Mouse (Mus musculus) heart, adult 18-20 months (tissue): ENCODE results near the gene 4930519G04Rik. TPM values are rescaled to one million over a fixed set of nuclear protein-coding genes. Genes with fewer than 3 reads are reported as not detected.
"Not testable (repeated sequence)": the region's sequence is repeated elsewhere in the genome, so short reads cannot be mapped to it uniquely, and the experiment has no call there.

Source experiments
- DNase-seq, 2 experiments: peaks; one replicate each; pipeline ENCODE4 v3.0.0; 2021 to 2022; ENCODE audit warnings: mixed read lengths in 1 of 2
- long read RNA-seq, 2 experiments: library from polyadenylated mRNA; stranded (forward); transcript quantifications; one replicate each; pipeline ENCODE4 v2.0.0; 2021
- total RNA-seq, 2 experiments: library from RNA; stranded (reverse); gene quantifications; 2 replicates each; pipeline ENCODE4 v1.2.3; 2021

4930519G04Rik gene
- not detected for total RNA-seq
- long read RNA-seq, experiment 1: 0 reads
- long read RNA-seq, experiment 2: 0 reads

DNA sequence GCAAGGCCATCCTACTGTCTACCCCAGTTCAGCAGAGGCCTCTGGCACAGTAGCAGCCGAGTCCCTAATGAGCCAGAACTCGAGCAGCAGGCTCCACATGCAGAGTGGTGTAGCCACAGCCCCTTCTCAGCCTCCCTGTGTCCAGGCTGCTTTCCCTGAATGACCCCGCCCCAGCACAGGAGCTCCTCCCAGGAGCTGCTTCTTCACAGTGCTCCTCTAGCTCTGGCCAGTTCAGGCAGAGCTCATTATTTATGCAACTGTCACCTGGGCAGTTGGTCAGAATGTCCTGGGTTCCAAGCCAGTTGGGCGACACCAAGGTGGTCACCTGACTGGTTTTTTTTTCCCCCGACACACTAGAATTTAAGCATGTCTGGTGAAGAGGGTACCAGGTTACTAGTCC is at the start of gene 4930519G04Rik:
Gene 4930519G04Rik, plus strand, starts transcription at position 301 of the 400 bp plus-strand sequence.
- not testable (repeated sequence) for DNase-seq

DNA sequence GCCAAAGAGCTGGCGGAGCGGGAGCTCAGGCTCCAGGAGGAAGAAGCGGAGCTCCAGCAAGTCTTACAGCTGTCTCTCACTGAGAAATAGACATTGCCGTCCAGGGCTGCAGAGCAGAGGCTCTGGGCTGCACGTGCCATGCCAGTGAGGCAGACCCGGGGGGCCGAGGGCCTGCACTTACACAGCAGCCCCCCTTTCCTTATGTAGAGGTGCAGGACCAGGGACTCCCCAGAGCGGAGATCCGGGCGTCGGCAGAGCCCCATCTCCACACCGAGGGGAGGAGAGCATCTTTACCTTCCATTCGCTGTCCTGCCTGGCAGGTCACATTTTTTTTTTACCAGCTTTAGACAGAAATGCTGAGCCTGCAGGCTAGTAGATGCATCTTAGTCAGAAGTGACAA is 49.1 kb upstream of the 4930519G04Rik start:
- DNase-seq: no peak

DNA sequence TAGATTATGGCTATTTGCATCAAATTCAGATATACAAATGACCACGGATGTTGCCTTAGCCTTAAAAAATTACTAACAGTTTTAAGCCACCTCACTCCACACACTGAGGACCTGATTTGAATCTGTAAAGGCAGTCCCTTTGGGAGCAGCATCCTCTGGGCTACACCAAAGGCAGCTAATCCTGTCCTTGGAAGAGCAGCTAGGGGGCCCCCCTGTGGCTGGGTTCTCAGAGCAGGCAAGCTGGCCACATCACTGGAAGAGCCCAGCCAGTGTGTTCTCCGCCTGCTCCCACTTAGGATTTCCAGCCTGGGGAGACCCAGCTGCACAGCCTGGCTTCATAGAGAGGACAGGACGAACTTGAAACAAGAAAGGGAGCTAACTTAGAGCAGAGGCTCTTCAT is 48.5 kb upstream of the 4930519G04Rik start:
- peak; percentile 65 to 66 for DNase-seq

DNA sequence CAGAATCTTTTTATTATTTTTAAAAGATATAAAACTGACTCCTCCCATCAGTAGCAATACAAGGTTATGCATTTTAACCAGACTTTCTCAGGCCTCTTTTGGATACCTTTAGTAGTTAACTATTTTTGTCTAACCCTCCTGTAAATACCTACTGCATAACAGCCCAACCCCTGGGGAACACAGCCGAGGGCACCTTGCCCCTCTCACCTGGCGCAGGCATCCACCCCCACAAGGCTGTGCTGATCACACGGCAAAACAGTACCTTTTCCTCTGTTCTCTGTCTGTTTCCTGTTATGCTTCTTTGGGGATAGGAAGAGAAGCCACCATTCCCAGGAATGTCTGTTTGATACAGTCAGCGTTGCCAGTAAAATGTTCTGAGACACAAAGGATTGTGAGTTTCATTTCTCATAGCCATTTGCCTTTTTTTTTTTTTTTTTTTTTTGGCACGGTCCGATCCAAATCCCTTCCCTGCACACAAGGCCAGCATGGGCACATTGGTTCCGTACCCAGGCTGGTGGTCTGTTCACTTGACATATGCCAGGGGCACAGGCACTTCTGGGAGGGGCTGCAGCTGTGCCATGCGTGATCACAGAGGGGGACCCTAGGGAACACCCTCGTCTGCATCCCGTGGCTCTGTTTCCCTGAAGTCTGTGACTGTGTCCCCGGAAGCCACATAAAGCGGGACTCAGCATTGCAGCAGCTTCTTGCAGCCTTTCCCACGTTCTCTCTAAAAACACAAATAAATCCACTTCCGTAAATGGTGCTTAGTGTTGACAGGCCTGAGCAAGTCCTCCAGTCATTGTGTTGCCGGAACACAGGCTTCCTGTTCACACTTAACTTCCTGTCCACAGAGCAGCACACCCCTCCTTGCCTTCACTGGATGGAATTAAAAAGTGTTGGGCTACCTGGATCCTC is 47.8 kb upstream of the 4930519G04Rik start:
- DNase-seq: peak; percentile 66 to 74

DNA sequence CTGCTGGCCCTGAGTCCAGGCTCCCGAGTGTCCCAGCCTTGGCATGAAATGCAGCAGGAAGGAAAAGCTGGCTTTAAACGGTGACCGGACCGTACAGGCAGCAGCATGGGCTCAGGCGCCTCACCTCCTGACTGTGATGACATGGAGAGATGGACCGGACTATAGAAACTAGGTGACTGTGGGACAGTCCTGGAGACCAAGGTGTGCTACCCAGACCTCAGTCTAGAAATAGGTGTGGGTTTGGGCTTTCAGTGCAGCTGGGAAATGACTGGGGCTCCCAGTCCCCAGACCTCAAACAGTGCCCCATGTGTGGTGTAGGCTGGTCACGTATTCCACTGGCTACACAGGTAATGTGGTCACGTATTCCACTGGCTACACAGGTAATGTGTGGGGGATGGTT is 46.8 kb upstream of the 4930519G04Rik start:
- DNase-seq: no peak

DNA sequence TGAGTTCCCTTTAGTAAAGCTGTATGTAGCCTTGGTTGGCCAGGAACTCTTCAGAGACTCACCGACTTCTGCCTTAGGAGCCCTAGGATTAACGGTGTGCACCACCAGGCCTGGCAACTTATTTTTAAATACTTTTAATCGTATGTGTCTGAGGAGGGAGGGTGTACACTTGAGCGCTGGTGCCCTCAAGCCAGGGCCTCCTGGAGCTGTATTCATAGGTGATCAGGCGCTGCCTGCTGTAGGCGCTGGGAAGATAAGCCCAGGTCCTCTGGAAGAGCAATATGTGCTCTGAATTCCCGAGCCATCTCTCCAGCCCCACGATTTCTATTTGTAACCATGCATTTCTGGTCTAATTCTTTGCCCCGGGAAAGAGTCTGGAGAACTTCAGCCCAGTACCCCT is 46.4 kb upstream of the 4930519G04Rik start:
- no peak for DNase-seq

DNA sequence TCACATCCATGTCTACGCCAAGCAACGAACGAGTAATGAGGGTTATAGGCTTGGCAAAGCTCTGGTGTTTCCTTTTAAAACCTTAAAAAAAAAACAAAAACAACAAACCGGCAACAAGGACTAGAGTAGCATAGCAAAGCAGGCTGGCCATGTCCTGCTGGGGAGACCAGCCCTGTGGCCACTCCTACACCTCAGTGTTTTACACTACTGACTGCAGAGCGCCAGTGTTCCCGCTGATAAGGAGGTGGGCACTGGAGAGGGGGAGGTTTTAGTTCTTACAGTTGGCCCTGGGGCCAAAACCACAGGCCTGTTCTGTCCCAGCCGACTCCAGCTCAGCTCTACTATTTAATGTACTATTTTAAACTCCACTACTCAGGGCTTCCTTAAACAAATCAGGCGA is 46.0 kb upstream of the 4930519G04Rik start:
- no peak for DNase-seq

DNA sequence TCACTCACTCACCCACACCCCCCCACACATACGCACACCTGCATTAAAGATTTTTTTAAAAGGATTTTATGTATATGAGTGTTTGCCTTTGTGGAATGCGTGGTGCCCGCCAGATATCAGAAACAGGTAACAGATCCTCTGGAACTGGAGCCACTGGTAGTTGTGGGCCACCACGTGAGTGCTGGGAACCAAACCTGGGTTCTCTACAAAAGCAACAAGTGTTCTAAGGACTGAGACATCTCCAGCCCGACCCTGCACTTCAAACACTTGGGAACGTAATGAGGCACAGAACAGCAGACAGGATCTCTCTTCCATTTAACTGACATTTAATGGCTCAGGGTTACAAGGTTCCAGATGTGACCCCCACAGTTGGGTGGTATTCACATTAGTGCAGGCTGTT is 45.6 kb upstream of the 4930519G04Rik start:
- no peak for DNase-seq

DNA sequence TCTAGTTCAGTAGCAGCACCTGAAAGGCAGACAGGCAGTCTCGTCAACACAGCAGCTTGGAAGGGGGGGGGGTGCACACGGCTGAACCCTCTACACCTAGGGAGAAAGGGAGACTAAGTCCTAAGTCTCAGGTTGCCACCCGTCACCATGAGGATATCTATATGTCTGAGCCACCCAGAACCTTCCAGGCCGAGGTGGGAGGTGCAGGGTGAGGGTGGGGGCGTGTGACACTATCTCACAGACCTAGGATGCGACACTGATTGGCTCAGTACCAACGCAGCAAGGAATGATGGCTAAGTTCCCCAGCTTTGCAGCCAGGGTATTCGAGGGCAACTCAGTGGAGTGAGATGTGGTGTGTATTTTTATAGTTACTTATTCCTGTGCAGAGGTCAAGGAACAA is 45.1 kb upstream of the 4930519G04Rik start:
- no peak for DNase-seq

DNA sequence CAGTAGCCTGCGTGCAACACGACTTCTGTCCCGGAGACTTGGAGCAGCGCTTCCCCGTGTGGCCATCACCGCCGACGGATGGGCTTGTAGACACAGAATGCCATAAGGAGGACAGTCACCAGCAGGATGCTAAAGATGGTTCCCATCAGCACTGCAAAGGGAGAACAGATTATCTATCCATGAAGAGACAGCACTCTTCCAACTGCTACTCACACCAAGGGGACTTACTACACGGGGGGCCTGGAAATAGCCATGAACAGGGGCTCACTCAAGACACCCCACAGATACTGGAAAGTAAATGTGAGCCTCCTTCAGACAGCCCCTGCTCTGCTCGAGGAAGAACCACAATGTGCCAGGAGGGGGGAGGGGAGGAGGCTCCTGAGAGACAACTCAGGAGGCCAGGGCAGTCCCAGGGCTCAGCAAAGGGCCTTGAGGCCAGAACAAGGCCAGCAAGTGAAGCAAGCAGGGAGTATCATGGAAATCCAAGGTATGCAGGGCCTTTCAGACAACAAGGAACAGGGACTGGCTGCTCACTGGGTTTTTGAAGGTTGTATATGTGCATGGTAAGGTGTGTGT is 44.2 kb upstream of the 4930519G04Rik start:
- no peak for DNase-seq

DNA sequence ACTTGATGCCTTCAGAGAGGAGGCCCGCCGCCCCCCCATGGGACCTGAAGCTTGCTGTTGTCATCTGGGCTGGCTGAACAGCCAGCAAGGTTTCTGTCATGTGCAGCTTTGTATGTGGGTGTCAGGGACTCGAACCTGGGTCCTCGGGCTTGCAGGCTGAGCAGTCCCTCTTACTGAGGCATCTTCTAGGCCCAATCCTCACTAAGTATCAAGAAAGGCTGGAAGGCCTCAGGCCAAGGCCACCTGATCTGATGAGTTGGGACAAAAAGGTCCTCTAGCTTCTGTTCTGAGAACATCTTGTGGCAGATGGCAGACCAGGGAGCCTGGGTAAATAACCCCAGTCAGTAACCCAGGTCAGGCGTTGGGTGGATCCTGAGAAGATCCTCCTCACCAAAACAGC is 43.6 kb upstream of the 4930519G04Rik start:
- no peak for DNase-seq

DNA sequence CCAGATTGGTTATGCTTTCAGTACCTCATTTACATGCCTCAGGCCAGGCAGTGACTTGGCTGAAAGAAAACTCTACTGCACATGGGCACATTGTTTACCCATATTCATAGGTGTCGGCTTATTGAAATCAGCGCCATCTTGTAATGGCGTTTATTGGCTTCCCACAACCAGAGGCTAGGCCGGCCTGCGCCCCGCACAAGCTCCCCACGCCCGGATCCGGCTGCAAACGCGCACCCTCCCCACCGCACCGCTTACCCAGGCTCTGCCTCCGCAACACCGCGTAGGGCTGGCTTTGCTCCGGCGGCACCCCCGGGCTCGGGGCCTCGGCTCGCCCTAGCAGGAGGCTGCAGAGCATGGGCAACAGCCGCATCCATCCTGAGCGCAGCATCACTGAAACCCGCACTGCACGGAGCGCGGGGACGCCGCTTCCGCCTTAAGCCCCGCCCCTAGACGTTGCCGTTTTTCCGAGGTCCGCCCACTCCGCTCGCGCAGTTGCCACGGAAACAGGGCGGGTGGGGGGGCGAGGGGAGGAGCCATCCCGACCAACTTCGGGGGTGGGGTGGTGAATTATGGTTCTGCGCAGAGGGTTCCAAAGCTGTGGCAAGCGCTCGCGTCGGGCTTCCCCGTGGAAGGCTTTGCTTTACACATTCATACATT is 39.8 kb upstream of the 4930519G04Rik start:
- peak; percentile 86 to 87 for DNase-seq

DNA sequence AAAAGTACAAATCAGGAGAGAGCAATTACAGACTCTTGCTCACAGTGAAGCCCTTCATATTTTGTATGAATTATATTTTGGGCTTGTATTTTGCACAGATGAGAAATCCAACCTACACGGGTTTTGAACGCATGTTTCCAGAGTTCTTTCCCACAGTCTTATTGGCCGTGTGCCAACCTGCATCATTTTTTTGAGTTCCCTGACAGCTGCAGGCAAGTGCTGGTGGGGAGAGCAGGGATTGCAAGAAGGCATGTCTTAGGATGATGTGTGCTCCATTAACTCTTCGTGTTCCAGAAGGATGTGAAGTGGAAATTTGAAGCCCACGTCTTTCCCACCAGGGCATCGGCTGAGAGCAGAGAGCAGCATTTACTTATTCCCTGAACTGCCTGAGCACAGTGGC is 36.9 kb upstream of the 4930519G04Rik start:
- no peak for DNase-seq

DNA sequence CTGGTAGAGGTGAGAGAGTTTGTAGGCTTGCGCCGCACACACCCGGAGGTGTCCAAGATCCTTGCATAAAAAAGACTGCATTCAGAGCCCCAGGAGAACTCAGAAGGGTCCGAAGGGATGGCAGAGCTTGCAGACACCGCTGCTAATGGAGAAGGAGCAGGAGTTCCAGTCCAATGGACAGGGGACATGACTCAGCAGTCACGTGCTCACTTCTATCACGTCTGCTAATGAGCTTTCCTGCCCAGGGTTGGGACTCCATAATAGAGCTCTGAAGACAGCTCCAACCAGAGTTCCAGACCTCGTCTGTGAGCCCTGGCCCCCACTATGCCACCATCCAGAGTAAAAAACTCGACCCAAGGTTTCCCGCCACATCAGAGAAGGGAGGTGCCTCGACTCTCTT is 35.3 kb upstream of the 4930519G04Rik start:
- DNase-seq: no peak

DNA sequence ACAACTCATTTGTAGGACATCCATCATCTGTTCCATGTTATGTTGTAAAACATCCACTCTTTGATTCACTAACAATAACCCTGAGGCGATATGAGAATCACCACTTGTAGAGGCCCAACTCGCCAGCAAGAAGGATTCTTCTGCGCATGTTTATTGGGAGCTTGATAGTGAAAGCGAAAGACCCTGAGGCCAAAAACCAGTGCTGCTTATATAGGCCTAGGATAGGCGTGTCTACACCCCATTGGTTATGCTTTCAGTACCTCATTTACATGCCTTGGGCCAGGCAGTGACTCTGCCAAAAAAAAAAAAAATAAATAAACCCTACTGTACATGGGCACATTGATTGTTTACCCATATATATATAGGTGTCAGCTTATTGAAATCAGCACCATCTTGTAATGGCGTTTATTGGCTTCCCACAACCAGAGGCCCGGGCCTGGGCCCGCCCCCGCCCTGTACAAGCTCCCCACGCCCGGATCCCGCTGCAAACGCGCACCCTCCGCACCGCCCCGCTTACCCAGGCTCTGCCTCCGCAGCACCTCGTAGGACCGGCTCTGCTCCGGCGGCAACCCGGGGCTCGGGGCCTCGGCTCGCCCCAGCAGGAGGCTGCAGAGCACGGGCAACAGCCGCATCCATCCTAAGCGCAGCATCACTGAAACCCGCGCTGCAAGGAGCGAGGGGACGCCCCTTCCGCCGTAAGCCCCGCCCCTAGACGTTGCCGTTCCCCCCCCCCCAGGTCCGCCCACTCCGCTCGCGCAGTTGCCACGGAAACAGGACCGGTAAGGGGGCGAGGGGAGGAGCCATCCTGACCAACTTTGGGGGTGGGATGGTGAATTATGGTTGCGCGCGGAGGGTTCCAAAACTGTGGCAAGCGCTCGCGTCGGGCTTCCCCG is 30.4 kb upstream of the 4930519G04Rik start, which contains the start of gene 1500011B03Rik:
Gene 1500011B03Rik, minus strand, starts transcription at position 673 of the 893 bp plus-strand sequence.
- DNase-seq: peak; percentile 65 to 74

DNA sequence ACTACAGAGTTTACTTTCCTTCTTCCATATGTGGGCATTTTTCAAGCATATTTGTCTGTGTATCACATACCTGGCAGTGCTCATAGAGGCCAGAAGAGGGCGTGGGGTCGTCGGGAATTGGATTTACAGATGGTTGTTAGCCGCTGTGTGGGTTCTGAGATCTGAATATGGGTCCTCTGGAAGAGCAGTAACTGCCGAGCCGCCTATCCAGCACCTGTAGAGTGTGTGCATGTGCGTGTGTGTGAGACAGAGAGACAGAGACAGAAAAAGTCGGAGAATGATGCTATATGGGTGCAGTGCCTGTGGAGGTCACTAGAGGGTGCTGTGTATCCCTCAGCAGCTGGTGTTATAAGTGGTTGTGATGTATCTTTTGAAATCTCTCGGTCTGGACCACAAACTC is 29.3 kb upstream of the 4930519G04Rik start:
- DNase-seq: peak; percentile 19 to 63

DNA sequence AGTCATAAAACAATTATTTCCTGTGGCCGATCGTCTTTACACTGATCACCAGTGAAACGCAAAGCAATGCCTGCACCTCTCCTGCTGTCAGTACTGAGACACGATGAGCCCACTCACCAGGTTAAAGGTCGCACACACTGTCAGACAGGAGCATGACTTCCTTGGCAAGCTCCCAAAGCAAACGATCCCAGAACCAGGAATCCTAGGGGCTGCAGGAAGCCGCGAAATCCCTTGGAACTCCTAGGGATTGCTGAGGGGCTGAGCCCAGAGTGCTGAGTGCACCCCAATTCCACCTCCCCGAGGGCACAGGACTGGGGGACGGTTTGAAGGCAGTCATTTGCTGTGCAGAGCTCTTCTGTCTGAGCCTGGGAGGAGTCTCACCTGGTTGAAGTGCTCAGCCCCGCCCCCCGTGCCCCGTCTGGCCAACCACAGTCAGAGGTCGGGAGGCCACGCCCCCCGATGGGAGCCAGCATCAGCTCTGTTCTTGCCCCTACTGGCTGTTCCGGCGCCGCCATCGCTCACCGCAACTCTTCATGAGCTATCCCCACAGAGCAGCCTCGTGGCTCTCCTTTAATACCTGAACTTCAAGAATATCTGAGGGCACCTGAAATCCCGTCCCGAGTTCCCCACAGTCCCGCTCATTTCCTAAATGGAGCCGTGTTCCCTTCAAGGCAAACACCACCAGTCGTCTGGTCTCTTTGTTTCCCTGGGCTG is 27.3 kb upstream of the 4930519G04Rik start:
- DNase-seq: peak; percentile 30 to 42

DNA sequence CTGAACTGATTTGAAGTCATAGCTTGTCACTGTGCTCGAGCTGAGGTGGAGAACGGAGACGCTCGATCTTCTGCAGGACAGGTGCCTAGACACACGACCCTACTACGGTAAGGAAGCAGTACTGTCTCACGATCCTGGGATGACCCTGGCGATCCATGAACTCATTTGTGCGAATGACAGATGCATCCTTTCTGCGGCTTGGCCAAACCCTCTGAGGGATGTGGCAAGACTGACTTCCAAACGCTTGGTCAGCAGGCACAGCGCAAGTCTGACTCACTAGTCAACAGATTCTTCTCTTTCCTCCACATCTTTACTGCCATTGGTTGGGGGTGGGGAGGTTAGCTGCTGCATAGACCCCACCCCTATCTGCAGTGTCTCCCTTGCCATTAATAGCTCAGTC is 26.0 kb upstream of the 4930519G04Rik start:
- peak in 1 of 2 experiments; percentile 51 for DNase-seq

DNA sequence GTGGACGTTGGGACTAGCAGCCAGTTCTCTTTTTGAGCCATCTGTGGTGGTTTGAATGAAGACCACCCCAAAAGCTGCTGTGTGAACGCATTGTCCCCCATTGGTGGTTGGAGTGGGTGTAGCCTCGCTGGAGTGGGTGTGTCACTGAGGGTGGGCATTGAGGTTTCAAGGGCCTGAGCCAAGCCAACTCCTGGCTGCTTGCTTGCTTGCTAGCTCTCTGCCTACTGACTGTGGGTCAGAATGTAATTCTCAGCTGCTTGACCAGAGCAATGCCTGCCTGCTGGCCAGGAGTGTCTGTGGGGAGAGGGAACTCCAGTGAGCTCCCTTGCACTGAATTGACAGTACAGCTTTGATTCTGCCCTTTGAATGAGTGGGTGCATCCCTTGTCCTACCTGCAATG is 23.7 kb upstream of the 4930519G04Rik start:
- DNase-seq: no peak

DNA sequence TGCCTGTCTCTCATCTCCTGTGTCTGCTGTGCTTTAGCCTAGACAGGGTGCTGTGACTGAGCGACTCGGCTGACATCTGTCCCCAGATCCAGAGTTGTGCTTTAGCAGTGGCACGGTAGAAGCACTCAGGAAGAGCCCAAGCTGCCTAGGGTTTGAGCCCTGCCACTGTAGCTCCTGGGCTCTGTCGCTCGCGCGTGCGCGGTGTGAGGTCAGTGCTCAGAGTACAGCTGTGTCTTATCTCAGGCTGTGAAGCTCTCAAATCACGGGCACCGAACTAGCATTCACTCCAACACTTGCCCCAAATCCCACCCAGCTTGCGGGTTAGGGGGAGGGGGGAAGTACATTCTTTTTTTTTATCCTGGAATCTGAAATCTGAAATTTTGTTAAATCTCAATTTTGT is 16.6 kb upstream of the 4930519G04Rik start:
- DNase-seq: no peak

DNA sequence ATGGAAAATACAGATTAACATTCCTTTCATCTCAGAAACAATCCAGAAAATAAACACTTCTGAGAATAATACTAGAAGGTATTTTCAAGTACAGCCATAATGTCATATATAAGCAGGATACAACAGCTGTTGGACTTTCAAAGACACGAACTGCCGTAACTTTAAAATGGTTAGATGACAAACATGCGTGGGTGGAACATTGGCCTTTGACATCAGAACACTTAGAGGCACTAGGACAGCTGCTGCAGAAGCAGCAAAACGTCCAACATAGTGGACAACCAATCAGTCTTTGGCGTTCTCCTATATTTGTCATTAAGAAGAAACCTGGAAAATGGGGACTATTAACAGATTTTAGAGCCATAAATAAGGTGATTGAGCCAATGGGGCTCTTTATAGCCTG is 13.0 kb upstream of the 4930519G04Rik start:
- not testable (repeated sequence) for DNase-seq
